Mouse (Mus musculus): ENCODE data around the gene Hist1h2bk. TPM values are rescaled to one million over a fixed set of nuclear protein-coding genes. Genes with fewer than 3 reads are reported as not detected.
"Not testable (repeated sequence)": the region's sequence is repeated elsewhere in the genome, so short reads cannot be mapped to it uniquely, and the experiment has no call there.

The Hist1h2bk gene
- polyA plus RNA-seq (2014; fragmentation: Nextera tagmentation; extraction: Ambion mirVana) = 3.9 and 6.6 TPM in 2 replicates

DNA sequence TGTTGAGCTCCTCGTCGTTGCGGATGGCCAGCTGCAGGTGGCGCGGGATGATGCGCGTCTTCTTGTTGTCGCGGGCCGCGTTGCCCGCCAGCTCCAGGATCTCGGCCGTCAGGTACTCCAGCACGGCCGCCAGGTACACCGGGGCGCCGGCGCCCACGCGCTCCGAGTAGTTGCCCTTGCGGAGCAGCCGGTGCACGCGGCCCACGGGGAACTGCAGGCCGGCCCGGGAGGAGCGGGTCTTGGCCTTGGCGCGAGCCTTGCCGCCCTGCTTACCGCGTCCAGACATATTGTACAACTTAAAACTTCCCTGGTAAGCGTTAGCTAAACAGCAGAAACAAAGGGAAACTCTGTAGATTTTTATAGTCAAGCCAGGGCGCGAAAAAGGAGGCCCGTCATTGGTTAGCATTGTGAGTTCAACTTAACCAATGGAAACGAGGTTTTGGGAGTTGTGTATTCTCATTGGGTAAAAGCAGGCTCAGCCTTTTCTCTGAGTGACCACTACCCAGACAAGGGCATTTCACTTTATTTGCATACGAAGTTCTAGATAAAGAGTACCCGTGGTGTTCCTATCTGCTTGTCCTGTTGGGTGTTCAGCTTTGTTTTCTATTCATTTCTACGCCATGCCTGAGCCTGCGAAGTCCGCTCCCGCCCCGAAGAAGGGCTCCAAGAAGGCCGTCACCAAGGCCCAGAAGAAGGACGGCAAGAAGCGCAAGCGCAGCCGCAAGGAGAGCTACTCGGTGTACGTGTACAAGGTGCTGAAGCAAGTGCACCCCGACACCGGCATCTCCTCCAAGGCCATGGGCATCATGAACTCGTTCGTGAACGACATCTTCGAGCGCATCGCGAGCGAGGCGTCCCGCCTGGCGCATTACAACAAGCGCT lies at the start of gene Hist1h2bk, which contains the start of gene Hist1h2ah:
TSS of gene Hist1h2bk (plus strand) at position 604 of the 882 bp plus-strand sequence.
TSS of gene Hist1h2ah (minus strand) at position 302 of the 882 bp plus-strand sequence.
- WGBS = 0% methylated on average over 20 of the region's 69 CpGs
- ATAC-seq (ENCODE audit: low read depth) = peak; percentile 97
- H3K9me3 ChIP-seq (ENCODE audit: control insufficient read depth, low read length) = not testable (repeated sequence)

DNA sequence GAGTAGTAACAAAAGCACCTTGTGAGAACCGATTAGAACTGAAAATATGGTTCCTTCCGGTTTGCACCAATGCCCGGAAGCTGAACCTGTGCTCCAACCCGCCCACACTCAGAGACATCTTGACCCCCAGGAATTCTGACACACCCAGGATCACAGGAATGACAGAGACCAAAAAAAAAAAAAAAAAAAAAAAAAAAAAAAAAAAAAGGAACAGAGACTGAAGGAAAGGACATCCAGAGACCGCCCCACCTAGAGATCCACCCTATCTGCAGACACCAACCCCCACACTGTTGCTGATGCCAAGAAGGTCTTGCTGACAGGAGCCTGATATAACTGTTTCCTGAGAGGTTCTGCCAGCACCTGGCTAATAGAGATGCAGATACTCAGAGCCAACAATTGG lies 43.1 kb upstream of the Hist1h2bk start:
- DNase-seq (ENCODE audit: low spot score) (no peak), ATAC-seq (ENCODE audit: low read depth) (no peak)
- H3K27ac ChIP-seq (replicated peaks; ENCODE audit: low read depth, low read length) = no peak overlapping the region
- H3K4me1 ChIP-seq (ENCODE audit: control insufficient read depth, insufficient read depth, low read length) = 0 out of 2 replicates have a peak, but pooled peaks cover 12% of the 10 kb centered on the region
- no peak overlapping the region for H3K4me3 ChIP-seq (ENCODE audit: low read depth, low read length)
- H3K4me2 ChIP-seq (ENCODE audit: low read depth, low read length) = no peak overlapping the region
- no peaks in the 10 kb centered on the region for H3K36me3 ChIP-seq (ENCODE audit: control insufficient read depth, insufficient read depth, low read length)
- H3K27me3 ChIP-seq (replicated peaks; ENCODE audit: control insufficient read depth, insufficient read depth, low read length) = peaks cover 47% of the 10 kb centered on the region
- peaks cover 7% of the 10 kb centered on the region; the same call in 1 of the 2 replicates for H3K9me3 ChIP-seq (ENCODE audit: control insufficient read depth, low read length)
- 78% methylated on average over 5 of the region's 5 CpGs for WGBS
- H3K9ac ChIP-seq (ENCODE audit: low read depth, low read length) = no peak overlapping the region

More for the DNA sequence above, at the start of gene Hist1h2bk, which contains the start of gene Hist1h2ah:
- H3K4me1 ChIP-seq (ENCODE audit: control insufficient read depth, insufficient read depth, low read length) = peaks cover 18% of the 10 kb centered on the region
- H3K4me3 ChIP-seq (ENCODE audit: low read depth, low read length) = peak within 1 kb of the TSS; percentile 41
- DNase-seq (ENCODE audit: low spot score) = peak; percentile 99
- H3K27me3 ChIP-seq (replicated peaks; ENCODE audit: control insufficient read depth, insufficient read depth, low read length); H3K36me3 ChIP-seq (ENCODE audit: control insufficient read depth, insufficient read depth, low read length): not testable (repeated sequence)
- peak within 1 kb of the TSS; percentile 88 for H3K27ac ChIP-seq (replicated peaks; ENCODE audit: low read depth, low read length)
- peak within 1 kb of the TSS; percentile 72 for H3K9ac ChIP-seq (ENCODE audit: low read depth, low read length)
- H3K4me2 ChIP-seq (ENCODE audit: low read depth, low read length) = peak within 1 kb of the TSS; percentile 64

- no peak for ATAC-seq (ENCODE audit: low read depth)
- Histone ChIP-seq H3K27me3 (replicated peaks; ENCODE audit: control insufficient read depth, insufficient read depth, low read length) (peaks cover 63% of the 10 kb centered on the region), H3K9me3 (ENCODE audit: control insufficient read depth, low read length) (peaks cover 7% of the 10 kb centered on the region; the same call in 1 of the 2 replicates), H3K4me2 (ENCODE audit: low read depth, low read length) (peak overlapping the region; percentile 23; the same call in 1 of the 2 replicates), H3K4me3 (ENCODE audit: low read depth, low read length) (0 out of 2 replicates have a peak overlapping the region, but pooled peaks have one; percentile 10), H3K36me3 (ENCODE audit: control insufficient read depth, insufficient read depth, low read length) (no peaks in the 10 kb centered on the region), H3K4me1 (ENCODE audit: control insufficient read depth, insufficient read depth, low read length) (0 out of 2 replicates have a peak, but pooled peaks cover 12% of the 10 kb centered on the region), H3K27ac (replicated peaks; ENCODE audit: low read depth, low read length) (no peak overlapping the region), H3K9ac (ENCODE audit: low read depth, low read length) (no peak overlapping the region)
- DNase-seq (ENCODE audit: low spot score) = peak; percentile 27
- 2% methylated on average over 22 of the region's 22 CpGs for WGBS
These were observed 41.5 kb upstream of the Hist1h2bk start for GRCm38 (mm10) chr13:21993957-21994738.

DNA sequence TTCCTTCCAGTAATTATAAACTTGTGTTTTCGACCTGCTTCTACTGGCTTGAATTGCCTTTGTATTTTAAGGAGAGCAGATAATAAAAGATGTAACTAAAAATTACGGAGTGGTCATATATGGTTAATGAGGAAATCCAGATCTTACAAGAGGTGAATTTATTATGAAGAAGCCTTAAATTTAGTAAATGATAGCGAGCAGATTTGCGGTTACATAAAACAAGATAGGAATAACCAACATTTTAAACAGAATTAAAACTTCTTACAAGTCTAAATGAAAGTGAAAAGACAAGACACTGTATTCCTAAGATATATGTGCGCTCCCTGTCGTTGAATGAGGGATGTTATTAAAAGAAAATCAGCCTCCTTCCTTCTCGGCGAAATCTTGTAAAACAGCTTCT lies 40.8 kb upstream of the Hist1h2bk start:
- ATAC-seq (ENCODE audit: low read depth) = no peak
- Histone ChIP-seq H3K27ac (replicated peaks; ENCODE audit: low read depth, low read length) (no peak overlapping the region), H3K4me3 (ENCODE audit: low read depth, low read length) (peak overlapping the region; percentile 38), H3K9me3 (ENCODE audit: control insufficient read depth, low read length) (peaks cover 7% of the 10 kb centered on the region; the same call in 1 of the 2 replicates), H3K27me3 (replicated peaks; ENCODE audit: control insufficient read depth, insufficient read depth, low read length) (peaks cover 71% of the 10 kb centered on the region), H3K9ac (ENCODE audit: low read depth, low read length) (peak overlapping the region; percentile 37; the same call in 1 of the 2 replicates), H3K4me2 (ENCODE audit: low read depth, low read length) (peak overlapping the region; percentile 56), H3K36me3 (ENCODE audit: control insufficient read depth, insufficient read depth, low read length) (no peaks in the 10 kb centered on the region), H3K4me1 (ENCODE audit: control insufficient read depth, insufficient read depth, low read length) (0 out of 2 replicates have a peak, but pooled peaks cover 12% of the 10 kb centered on the region)
- DNase-seq (ENCODE audit: low spot score) = no peak
- 5% methylated on average over 8 of the region's 8 CpGs for WGBS

- Histone ChIP-seq H3K9ac (ENCODE audit: low read depth, low read length) (peak overlapping the region; percentile 37; the same call in 1 of the 2 replicates), H3K4me3 (ENCODE audit: low read depth, low read length) (peak overlapping the region; percentile 38), H3K4me2 (ENCODE audit: low read depth, low read length) (peak overlapping the region; percentile 56), H3K4me1 (ENCODE audit: control insufficient read depth, insufficient read depth, low read length) (0 out of 2 replicates have a peak, but pooled peaks cover 12% of the 10 kb centered on the region), H3K36me3 (ENCODE audit: control insufficient read depth, insufficient read depth, low read length) (no peaks in the 10 kb centered on the region), H3K9me3 (ENCODE audit: control insufficient read depth, low read length) (peaks cover 7% of the 10 kb centered on the region; the same call in 1 of the 2 replicates), H3K27me3 (replicated peaks; ENCODE audit: control insufficient read depth, insufficient read depth, low read length) (peaks cover 76% of the 10 kb centered on the region), H3K27ac (replicated peaks; ENCODE audit: low read depth, low read length) (no peak overlapping the region)
- DNase-seq (ENCODE audit: low spot score) = peak; percentile 45
- WGBS = 1% methylated on average over 18 of the region's 21 CpGs
- ATAC-seq (ENCODE audit: low read depth) = peak; percentile 57; the same call in 1 of the 2 replicates
These were observed 40.2 kb upstream of the Hist1h2bk start for GRCm38 (mm10) chr13:21995331-21995914.

DNA sequence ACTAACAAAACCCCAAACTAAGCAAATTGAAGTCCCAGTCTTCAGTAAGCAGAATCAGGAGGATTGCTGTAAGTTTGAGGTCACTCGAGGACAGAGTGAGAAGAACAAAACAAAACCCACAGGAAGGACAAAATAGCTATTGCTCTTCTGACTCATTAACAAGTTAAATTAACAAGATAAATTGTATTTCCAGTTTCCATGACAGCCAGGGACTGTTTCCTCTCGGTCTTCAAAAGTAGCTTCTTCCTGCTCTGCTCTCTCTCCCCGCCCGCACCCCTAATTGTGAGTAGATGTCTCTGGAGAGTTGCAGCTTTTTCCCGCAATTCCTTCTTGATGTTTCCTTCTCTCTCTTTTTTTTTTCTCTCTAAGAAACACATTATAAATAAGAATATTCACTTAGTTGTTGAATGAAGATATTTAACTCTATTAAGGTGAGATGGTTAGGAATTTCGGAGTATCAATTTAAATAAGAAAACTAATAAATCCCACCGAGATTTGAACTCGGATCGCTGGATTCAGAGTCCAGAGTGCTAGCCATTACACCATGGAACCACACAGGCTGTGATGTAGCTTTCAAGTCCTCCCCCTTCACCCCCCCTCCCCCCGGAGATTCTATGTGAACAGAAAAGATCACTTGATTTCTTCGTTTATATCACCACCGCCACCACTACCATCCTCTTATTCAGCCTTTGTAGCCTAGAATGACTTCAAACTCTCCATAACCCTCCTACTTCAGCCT lies 39.4 kb upstream of the Hist1h2bk start:
- Histone ChIP-seq H3K9ac (ENCODE audit: low read depth, low read length) (no peak overlapping the region), H3K9me3 (ENCODE audit: control insufficient read depth, low read length) (peaks cover 3% of the 10 kb centered on the region; the same call in 1 of the 2 replicates), H3K36me3 (ENCODE audit: control insufficient read depth, insufficient read depth, low read length) (no peaks in the 10 kb centered on the region), H3K27me3 (replicated peaks; ENCODE audit: control insufficient read depth, insufficient read depth, low read length) (peaks cover 85% of the 10 kb centered on the region), H3K4me3 (ENCODE audit: low read depth, low read length) (peak overlapping the region; percentile 38), H3K27ac (replicated peaks; ENCODE audit: low read depth, low read length) (no peak overlapping the region), H3K4me1 (ENCODE audit: control insufficient read depth, insufficient read depth, low read length) (0 out of 2 replicates have a peak, but pooled peaks cover 12% of the 10 kb centered on the region), H3K4me2 (ENCODE audit: low read depth, low read length) (peak overlapping the region; percentile 56)
- ATAC-seq (ENCODE audit: low read depth) = no peak
- 3% methylated on average over 12 of the region's 12 CpGs for WGBS
- DNase-seq (ENCODE audit: low spot score) = no peak

GRCm38 (mm10) chr13:21996840-21997185 lies 38.9 kb upstream of the Hist1h2bk start:
- H3K27ac ChIP-seq (replicated peaks; ENCODE audit: low read depth, low read length) = no peak overlapping the region
- no peaks in the 10 kb centered on the region for H3K36me3 ChIP-seq (ENCODE audit: control insufficient read depth, insufficient read depth, low read length)
- no peak overlapping the region for H3K9ac ChIP-seq (ENCODE audit: low read depth, low read length)
- ATAC-seq (ENCODE audit: low read depth) (no peak), DNase-seq (ENCODE audit: low spot score) (no peak)
- WGBS = under 1% methylated on average over 13 of the region's 13 CpGs
- H3K4me1 ChIP-seq (ENCODE audit: control insufficient read depth, insufficient read depth, low read length) = 0 out of 2 replicates have a peak, but pooled peaks cover 12% of the 10 kb centered on the region
- H3K9me3 ChIP-seq (ENCODE audit: control insufficient read depth, low read length) = no peaks in the 10 kb centered on the region
- H3K4me3 ChIP-seq (ENCODE audit: low read depth, low read length) = peak overlapping the region; percentile 38
- peak overlapping the region; percentile 56 for H3K4me2 ChIP-seq (ENCODE audit: low read depth, low read length)
- H3K27me3 ChIP-seq (replicated peaks; ENCODE audit: control insufficient read depth, insufficient read depth, low read length) = peaks cover 85% of the 10 kb centered on the region
